Mouse (Mus musculus): ENCODE measurements at regions not wholly inside any gene's neighbourhood (a gene's known extent, or its start where the extent isn't known, plus 50 kb on each side); places are given as distances from the start of the nearest gene placed in this dataset.

- TF ChIP-seq CTCF (IDR thresholded peaks at IDR 0.05) (no peak), EP300 (IDR thresholded peaks at IDR 0.05) (no peak)
- Histone ChIP-seq H3K9me3 (ENCODE audit: low read length) (no peaks in the 10 kb centered on the region), H3K4me3 (ENCODE audit: low read depth, low read length) (no peak overlapping the region), H3K36me3 (ENCODE audit: insufficient read depth, low read length) (no peaks in the 10 kb centered on the region), H3K9ac (replicated peaks; ENCODE audit: low read depth) (no peak overlapping the region), H3K4me1 (ENCODE audit: insufficient read depth, low read depth, low read length) (no peaks in the 10 kb centered on the region), H3K27me3 (replicated peaks; ENCODE audit: insufficient read depth, low read length) (no peaks in the 10 kb centered on the region), H3K4me2 (replicated peaks; ENCODE audit: low read depth, low read length) (no peak overlapping the region), H3K27ac (ENCODE audit: low read length) (no peak overlapping the region)
- DNase-seq (ENCODE audit: low spot score) (no peak), ATAC-seq (peak; percentile 37; the same call in 1 of the 2 replicates)
- 67% methylated on average over 4 of the region's 4 CpGs for WGBS
Observed at GRCm38 (mm10) chr15:64622591-64622990, 194.9 kb upstream of the Gm21798 start.

DNA sequence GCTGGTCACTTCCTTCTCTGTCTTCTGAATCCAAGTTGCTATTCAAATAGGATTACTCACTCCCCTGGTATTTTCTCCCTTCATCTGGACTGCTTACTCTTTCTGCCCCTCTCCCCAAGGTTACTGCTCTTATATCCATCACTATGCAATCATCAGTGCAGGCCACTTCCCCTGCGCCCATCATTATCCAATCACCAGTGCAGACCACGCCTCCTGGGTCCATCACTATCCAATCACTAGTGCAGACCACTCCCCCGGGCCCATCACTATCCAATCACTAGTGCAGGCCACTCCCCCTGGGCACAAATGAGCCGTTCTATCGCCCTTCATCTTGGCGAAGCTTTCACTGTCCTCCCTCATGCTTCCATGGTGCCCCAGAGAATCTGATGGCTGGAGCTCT is 191.1 kb upstream of the Gm21798 start:
- no peaks in the 10 kb centered on the region for H3K27me3 ChIP-seq (replicated peaks; ENCODE audit: insufficient read depth, low read length)
- no peak overlapping the region for H3K27ac ChIP-seq (ENCODE audit: low read length)
- no peak for TF ChIP-seq EP300 (IDR thresholded peaks at IDR 0.05)
- TF ChIP-seq CTCF (IDR thresholded peaks at IDR 0.05) = no peak
- no peak overlapping the region for H3K4me2 ChIP-seq (replicated peaks; ENCODE audit: low read depth, low read length)
- 85% methylated on average over 6 of the region's 6 CpGs for WGBS
- ATAC-seq = peak; percentile 30; the same call in 1 of the 2 replicates
- no peak overlapping the region for H3K9ac ChIP-seq (replicated peaks; ENCODE audit: low read depth)
- H3K36me3 ChIP-seq (ENCODE audit: insufficient read depth, low read length) = no peaks in the 10 kb centered on the region
- no peaks in the 10 kb centered on the region for H3K4me1 ChIP-seq (ENCODE audit: insufficient read depth, low read depth, low read length)
- H3K9me3 ChIP-seq (ENCODE audit: low read length) = no peaks in the 10 kb centered on the region
- DNase-seq (ENCODE audit: low spot score) = no peak
- no peak overlapping the region for H3K4me3 ChIP-seq (ENCODE audit: low read depth, low read length)

DNA sequence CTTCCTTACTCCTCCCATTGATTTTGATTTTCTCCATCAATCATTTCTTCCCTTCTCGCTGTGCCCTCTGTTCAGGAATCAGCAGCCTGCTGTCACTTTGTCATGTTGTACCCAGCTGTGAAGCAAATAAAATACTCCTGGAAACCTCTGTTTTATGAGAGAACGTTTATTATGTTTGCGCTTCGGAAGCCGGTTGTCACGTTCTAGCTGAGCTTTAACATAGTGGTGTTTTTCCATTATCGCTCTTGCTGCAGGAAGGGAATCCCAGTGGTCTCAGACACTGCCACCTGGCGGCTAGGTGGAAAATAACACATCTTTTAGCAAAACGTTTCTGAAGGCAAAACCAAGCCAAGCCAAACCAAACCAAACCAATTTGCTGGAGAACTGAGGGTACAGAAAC is 190.2 kb upstream of the Gm21798 start:
- Histone ChIP-seq H3K9me3 (ENCODE audit: low read length) (no peaks in the 10 kb centered on the region), H3K9ac (replicated peaks; ENCODE audit: low read depth) (no peak overlapping the region), H3K36me3 (ENCODE audit: insufficient read depth, low read length) (no peaks in the 10 kb centered on the region), H3K4me1 (ENCODE audit: insufficient read depth, low read depth, low read length) (no peaks in the 10 kb centered on the region), H3K27me3 (replicated peaks; ENCODE audit: insufficient read depth, low read length) (no peaks in the 10 kb centered on the region), H3K4me3 (ENCODE audit: low read depth, low read length) (no peak overlapping the region), H3K4me2 (replicated peaks; ENCODE audit: low read depth, low read length) (no peak overlapping the region), H3K27ac (ENCODE audit: low read length) (no peak overlapping the region)
- WGBS = 14% methylated on average over 9 of the region's 9 CpGs
- DNase-seq (ENCODE audit: low spot score) = peak; percentile 81
- no peak for TF ChIP-seq EP300 (IDR thresholded peaks at IDR 0.05)
- TF ChIP-seq CTCF (IDR thresholded peaks at IDR 0.05) = peak; percentile 87
- no peak for ATAC-seq

Measured in lung, postnatal 0 days (tissue).